Mouse (Mus musculus) mature B cell (primary cell): Measurements from ENCODE around the gene Fbxl21.

Source experiments
- in situ Hi-C: fragments of 300-500 bp; cut with MboI; formaldehyde crosslinking; loops from 2 replicates; pipeline ENCODE4 v1.14.3; 2019

The Fbxl21 gene

DNA sequence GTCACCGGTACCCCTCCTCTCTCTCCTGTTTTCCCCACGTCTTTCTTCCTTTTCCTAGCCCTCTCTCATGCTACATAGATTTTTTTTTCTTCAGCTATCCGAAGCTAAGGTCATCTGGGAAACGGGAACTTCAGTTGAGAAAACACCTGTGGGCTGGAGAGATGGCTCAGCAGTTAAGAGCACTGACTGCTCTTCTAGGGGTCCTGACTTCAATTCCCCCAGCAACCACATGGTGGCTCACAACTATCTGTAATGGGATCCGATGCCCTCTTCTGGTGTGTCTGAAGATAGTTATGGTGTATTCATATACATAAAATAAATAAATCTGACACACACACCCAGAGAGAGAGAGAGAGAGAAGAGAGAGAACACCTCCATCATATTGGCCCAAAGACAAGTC lies 13.3 kb downstream of the Fbxl21 start:
- in situ Hi-C loops = no loop called here

GRCm38 (mm10) chr13:56537026-56537425 lies 14.8 kb downstream of the Fbxl21 start:
- in situ Hi-C loops = no loop called here

- in situ Hi-C loops = no loop called here
These were observed 17.6 kb downstream of the Fbxl21 start for GRCm38 (mm10) chr13:56539846-56540245.

GRCm38 (mm10) chr13:56543805-56544204 lies 21.5 kb downstream of the Fbxl21 start:
- in situ Hi-C loops = no loop called here

GRCm38 (mm10) chr13:56544956-56545355 lies 22.7 kb downstream of the Fbxl21 start:
- in situ Hi-C loops = no loop called here

DNA sequence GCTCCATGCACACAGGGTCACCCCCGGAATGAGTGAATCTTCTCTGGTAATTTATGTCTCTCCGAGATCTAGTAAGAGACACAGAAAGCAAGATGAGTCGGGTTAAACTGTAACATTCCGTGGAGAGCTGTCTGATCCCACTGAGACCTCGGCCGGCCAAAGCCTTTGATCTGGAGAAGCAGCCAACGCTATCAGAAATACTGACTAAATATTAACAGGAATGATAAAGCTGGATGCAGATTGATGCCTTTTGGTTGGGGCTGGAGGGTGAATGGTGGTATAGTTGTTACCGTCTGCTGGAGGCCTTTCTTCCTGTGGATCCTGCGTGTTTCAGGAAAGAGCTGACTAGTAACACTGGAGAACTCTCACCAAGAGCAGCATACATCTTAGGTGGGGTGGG lies 26.1 kb downstream of the Fbxl21 start, which contains the start of gene Lect2:
Gene Lect2, minus strand, starts transcription at position 102 of the 400 bp plus-strand sequence.
- in situ Hi-C loops = no loop called here

GRCm38 (mm10) chr13:56549364-56549763 lies 27.1 kb downstream of the Fbxl21 start:
- in situ Hi-C loops = no loop called here

DNA sequence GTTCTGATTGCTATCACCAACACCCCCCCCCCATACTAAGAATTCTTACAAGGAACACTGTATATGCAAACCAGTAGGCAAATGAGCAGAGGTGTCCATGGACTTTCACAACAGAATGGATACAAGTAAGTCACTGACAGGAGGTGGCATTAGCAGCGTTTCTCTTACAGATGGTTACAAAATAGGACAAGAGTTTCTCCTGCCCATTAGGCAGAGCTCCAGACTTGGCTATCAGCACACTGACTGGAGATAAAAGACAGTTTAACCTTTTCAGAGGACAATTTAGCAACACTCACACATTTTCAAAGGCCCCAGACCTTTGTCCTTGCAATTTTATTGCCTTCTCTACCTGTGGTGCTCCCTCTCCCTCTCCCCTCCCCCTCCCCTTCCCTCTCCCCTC lies 28.3 kb downstream of the Fbxl21 start:
- in situ Hi-C loops = no loop called here

DNA sequence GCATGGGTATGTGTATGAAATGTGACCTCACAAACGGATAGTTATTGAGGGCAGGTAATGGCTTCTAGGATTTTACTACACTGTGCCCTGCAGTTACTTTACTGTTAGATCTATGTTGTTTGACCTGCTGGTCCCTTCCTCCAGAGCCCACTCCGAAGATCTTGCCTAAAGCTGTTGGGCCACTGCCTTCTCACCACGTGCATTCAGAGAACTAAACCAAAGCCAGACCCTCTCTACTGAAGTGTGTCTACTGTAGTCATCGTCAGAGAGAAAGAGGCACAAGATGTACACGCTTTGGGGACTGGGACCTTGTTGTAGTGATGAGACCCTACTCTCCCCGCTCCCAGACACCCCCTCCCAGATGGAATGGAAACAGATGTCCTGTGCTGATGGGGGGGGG lies 29.4 kb downstream of the Fbxl21 start:
- in situ Hi-C loops = no loop called here

DNA sequence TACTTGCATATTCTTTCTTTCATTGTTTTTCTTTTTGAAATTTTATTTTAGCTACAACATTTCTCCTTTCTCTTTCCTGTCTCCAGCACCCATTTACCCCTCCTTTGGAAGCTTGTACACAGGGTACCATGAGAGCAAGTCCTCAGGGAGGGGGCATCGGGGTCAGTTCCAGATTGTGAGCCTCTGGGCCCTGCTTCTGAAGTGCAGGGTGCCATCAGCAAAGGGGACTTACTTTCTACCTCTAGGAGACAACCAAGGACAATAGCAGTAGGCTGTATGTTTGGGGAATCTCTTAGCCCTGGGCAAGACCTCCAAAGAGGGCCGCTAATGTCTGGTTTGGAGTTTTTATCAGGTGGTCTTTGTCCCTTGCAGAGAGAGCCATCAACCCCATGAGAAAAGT lies 31.7 kb downstream of the Fbxl21 start:
- in situ Hi-C loops = no loop called here

GRCm38 (mm10) chr13:56554409-56554808 lies 32.1 kb downstream of the Fbxl21 start:
- in situ Hi-C loops = no loop called here

GRCm38 (mm10) chr13:56555957-56556356 lies 33.7 kb downstream of the Fbxl21 start:
- in situ Hi-C loops = no loop called here

- in situ Hi-C loops = no loop called here
These were observed 34.4 kb downstream of the Fbxl21 start for GRCm38 (mm10) chr13:56556701-56557100.

GRCm38 (mm10) chr13:56558811-56559210 lies 36.5 kb downstream of the Fbxl21 start:
- in situ Hi-C loops = no loop called here

GRCm38 (mm10) chr13:56559841-56560370 lies 37.6 kb downstream of the Fbxl21 start:
- in situ Hi-C loops = no loop called here

DNA sequence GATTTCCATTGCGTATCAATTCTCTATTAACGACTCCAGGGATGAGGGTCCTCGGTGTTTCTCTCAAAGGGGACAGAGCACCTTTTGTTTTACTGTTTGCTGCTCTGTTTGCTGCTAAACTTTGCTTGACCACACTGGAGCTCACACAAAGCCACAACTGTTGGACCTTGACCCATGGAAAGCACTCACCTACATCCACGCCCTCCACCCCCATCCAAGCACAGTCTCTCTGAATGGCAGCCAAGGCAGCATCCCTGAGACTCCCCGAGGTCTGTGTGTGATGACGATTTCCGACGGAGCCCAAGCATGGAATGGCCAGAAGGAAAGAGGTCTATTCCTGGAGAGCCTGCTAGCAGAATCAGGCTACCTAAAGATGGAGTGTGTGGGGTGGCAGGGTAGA lies 38.9 kb downstream of the Fbxl21 start:
- in situ Hi-C loops = no loop called here

- in situ Hi-C loops = no loop called here
These were observed 40.8 kb downstream of the Fbxl21 start for GRCm38 (mm10) chr13:56563075-56563474.

DNA sequence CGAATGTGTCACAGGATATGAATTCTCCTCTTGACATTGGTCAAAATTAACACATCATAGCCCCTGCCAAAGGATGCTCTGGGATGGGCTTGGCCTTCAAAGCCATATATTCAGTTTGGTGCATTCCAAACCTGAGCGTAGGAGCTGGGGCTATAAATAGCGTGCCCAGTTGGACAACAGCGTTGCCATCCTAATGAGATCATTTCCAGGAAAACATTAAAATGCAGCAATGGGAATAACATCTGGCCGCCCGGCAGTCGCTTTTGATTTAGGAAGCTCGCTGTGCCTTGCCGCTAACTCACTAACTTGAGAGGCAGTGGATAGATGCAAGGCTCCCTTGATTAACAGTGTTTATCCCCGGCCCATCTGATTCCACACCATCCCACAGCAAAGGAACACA lies 44.1 kb downstream of the Fbxl21 start:
- in situ Hi-C loops = no loop called here

DNA sequence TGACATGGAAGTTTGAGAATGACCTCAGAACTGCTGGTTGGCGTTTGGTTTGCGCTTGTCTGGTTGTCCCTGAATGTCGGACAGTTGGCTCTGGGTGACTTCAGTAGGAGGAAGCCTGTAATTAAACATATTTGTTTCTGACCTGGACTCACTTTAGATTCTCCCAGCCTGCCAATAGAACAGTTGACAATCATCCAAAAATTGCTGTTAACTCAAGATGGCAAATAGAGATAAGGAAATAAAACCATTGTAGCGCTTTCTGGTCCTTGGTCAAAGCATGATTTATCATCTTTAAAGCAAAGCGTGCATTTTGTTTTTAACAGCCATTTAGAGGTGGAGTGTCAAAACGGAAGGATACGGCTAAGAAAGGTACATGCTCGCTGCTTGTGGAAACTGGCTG lies 49.4 kb downstream of the Fbxl21 start:
- in situ Hi-C loops = no loop called here

- in situ Hi-C loops = no loop called here
These were observed 52.8 kb downstream of the Fbxl21 start for GRCm38 (mm10) chr13:56575074-56575473.

DNA sequence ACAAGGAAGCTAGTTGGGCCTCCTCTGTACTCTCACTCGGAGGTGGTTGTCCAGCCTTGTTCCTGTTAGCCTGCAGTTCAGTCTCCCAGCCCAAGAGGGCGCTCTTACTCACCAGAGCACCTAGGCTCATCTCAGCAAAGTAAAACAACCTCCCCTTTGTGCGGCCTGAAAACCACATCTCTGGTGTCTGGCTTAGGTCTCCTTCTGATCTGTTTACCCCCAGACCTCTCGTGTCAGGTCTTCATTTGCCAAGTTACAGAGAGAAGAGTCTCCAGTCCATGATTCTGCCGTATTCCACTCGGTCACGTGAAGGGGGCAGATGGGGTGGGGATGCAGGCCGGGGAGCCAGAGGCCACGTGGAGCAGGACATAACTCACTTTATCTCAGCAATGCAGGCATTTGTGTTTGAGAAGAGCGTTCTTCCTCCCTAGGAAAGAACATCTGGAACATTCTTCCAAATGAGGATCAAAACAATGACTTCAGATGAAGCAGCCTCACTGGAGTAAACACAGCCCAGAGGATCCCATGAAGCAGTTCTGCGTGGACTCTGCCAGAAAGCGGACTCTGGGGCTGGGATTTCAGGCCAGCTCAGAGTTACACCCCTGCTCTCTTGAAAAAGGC lies 53.5 kb downstream of the Fbxl21 start:
- in situ Hi-C loops = no loop called here

- in situ Hi-C loops = no loop called here
These were observed 55.8 kb downstream of the Fbxl21 start for GRCm38 (mm10) chr13:56578097-56578496.

DNA sequence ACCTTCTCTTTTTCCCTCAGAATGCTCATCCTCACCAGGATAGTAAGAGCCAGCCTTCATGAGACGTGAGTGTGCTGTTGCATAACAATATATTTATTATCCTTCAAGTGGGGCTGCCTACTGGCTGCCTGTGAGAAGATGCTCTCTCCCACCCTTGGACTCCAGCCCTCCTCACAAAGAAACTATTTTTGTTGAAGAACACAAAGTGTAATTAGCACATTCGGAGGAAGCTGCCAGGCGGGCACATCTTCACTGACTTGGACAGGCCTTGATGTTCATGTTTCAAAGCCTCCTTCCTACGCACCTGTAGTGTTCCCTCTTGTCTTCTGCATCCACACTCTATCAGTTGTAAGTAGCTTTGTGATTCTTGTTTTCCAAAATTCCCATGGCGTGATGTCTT lies 58.2 kb downstream of the Fbxl21 start:
- in situ Hi-C loops = no loop called here

DNA sequence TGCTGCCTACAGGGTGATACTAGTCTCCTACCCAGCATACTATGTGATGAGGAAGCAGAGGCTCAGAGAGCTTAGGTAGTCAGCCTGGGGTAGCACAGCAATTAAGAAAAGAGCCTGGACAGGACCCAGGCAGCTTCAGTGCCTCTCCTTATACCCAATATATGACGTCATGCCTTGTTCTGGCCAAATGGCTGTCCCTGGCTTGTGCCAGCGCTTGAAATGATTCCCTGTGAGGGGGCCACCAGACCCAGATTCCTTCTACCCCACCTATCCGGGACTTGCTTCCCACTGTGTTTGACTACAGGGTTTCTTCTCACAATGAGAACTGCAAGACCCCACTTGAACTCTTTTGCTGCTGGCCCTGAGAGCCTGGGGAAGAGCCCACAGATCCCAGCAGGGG lies 59.2 kb downstream of the Fbxl21 start:
- in situ Hi-C loops = no loop called here
